Mouse (Mus musculus) lung, adult 2 months (tissue): ENCODE results near the gene Ttc41.

Source experiments
- CTCF ChIP-seq: fragments of 200-500 bp; IDR thresholded peaks from 2 replicates; pipeline ENCODE4 v1.5.1; 2011; ENCODE audit warnings: mild to moderate bottlenecking, low read length, control low read depth; ENCODE audit not compliant: insufficient read depth
- POLR2A ChIP-seq: fragments of 200-500 bp; IDR thresholded peaks from 2 replicates; pipeline ENCODE4 v1.6.1; 2011; ENCODE audit warnings: low read depth, mild to moderate bottlenecking, control low read depth, low read length, borderline replicate concordance; ENCODE audit errors: extremely low read depth

DNA sequence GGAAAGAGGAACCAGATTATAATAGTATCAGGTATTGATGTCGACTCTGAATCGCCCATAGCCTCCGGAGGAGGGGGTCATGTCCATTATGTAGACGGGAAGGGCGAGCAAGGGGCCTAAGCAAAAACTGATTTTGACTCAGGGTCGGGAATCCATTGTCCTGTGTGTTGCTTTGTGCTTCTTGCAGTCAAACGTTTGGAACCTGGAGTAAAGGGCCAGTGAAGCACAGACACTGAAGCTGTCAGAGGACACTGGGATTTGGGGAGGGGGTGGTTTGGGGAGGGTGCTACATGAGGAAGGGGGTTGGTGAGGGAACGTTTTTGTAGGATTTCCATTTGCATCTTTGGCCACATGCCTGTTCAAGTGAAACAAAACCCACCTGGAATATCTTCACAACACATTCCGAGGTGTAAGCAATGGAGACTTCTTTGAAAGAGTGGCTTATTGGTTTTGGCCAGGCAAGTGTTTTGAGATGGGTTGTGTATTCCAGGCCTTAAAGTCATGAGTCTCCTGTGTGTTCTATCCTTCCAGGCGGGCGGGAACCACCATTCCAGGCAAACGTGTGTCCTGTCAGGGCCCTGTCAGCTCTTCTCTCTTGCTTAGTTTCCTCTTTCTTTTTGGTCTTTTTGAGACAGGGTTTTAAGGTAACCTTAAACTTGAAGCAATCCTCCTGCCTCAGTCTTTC lies 74.3 kb downstream of the Ttc41 start:
- TF ChIP-seq CTCF (no peak), POLR2A (no peak)
